Mouse (Mus musculus): ENCODE results near the gene Dlg2.

The Dlg2 gene

GRCm38 (mm10) chr7:91897509-91897908 lies 1421.0 kb downstream of the Dlg2 start:
- DNase-seq (ENCODE audit: low spot score in 2 of 2) = no peak

- DNase-seq (ENCODE audit: low spot score in 2 of 2) = no peak
Measured at GRCm38 (mm10) chr7:91902503-91902902, 1426.0 kb downstream of the Dlg2 start.

GRCm38 (mm10) chr7:91916809-91917208 lies 1440.3 kb downstream of the Dlg2 start:
- no peak for DNase-seq (ENCODE audit: low spot score in 2 of 2)

- DNase-seq (ENCODE audit: low spot score in 2 of 2) = no peak
Measured at GRCm38 (mm10) chr7:91919099-91919498, 1442.6 kb downstream of the Dlg2 start.

GRCm38 (mm10) chr7:91919738-91920137 lies 1443.3 kb downstream of the Dlg2 start:
- DNase-seq (ENCODE audit: low spot score in 2 of 2) = no peak

GRCm38 (mm10) chr7:91934881-91935597 lies 1458.6 kb downstream of the Dlg2 start:
- DNase-seq (ENCODE audit: low spot score in 2 of 2) = no peak

- no peak for DNase-seq (ENCODE audit: low spot score in 2 of 2)
Measured at GRCm38 (mm10) chr7:91936193-91936592, 1459.7 kb downstream of the Dlg2 start.

GRCm38 (mm10) chr7:91943224-91943623 lies 1466.8 kb downstream of the Dlg2 start:
- no peak for DNase-seq (ENCODE audit: low spot score in 2 of 2)

- no peak for DNase-seq (ENCODE audit: low spot score in 2 of 2)
Measured at GRCm38 (mm10) chr7:91955584-91955983, 1479.1 kb downstream of the Dlg2 start.

- DNase-seq (ENCODE audit: low spot score in 2 of 2) = no peak
Measured at GRCm38 (mm10) chr7:91962956-91963355, 1486.5 kb downstream of the Dlg2 start.

- DNase-seq (ENCODE audit: low spot score in 2 of 2) = no peak
Measured at GRCm38 (mm10) chr7:91972970-91973369, 1496.5 kb downstream of the Dlg2 start.

- DNase-seq (ENCODE audit: low spot score in 2 of 2) = no peak
Measured at GRCm38 (mm10) chr7:92003769-92004455, 1527.4 kb downstream of the Dlg2 start.

- DNase-seq (ENCODE audit: low spot score in 2 of 2) = no peak
Measured at GRCm38 (mm10) chr7:92005681-92006425, 1529.4 kb downstream of the Dlg2 start.

GRCm38 (mm10) chr7:92008702-92009101 lies 1532.2 kb downstream of the Dlg2 start:
- DNase-seq (ENCODE audit: low spot score in 2 of 2) = no peak

- no peak for DNase-seq (ENCODE audit: low spot score in 2 of 2)
Measured at GRCm38 (mm10) chr7:92024928-92025327, 1548.5 kb downstream of the Dlg2 start.

GRCm38 (mm10) chr7:92025465-92026056 lies 1549.1 kb downstream of the Dlg2 start:
- no peak for DNase-seq (ENCODE audit: low spot score in 2 of 2)

GRCm38 (mm10) chr7:92027049-92027448 lies 1550.6 kb downstream of the Dlg2 start:
- DNase-seq (ENCODE audit: low spot score in 2 of 2) = peak in 1 of 2 experiments; percentile 22

GRCm38 (mm10) chr7:92034256-92034655 lies 1557.8 kb downstream of the Dlg2 start:
- DNase-seq (ENCODE audit: low spot score in 2 of 2) = no peak

GRCm38 (mm10) chr7:92040187-92040586 lies 1563.7 kb downstream of the Dlg2 start:
- no peak for DNase-seq (ENCODE audit: low spot score in 2 of 2)

GRCm38 (mm10) chr7:92040785-92041411 lies 1564.4 kb downstream of the Dlg2 start:
- DNase-seq (ENCODE audit: low spot score in 2 of 2) = no peak

GRCm38 (mm10) chr7:92044966-92045365 lies 1568.5 kb downstream of the Dlg2 start:
- no peak for DNase-seq (ENCODE audit: low spot score in 2 of 2)

- DNase-seq (ENCODE audit: low spot score in 2 of 2) = no peak
Measured at GRCm38 (mm10) chr7:92047271-92047670, 1570.8 kb downstream of the Dlg2 start.
